Mouse (Mus musculus) neural tube, embryonic 14.5 days (tissue): Measurements from ENCODE around the gene Ak9. TPM values are rescaled to one million over a fixed set of nuclear protein-coding genes. Genes with fewer than 3 reads are reported as not detected.

ENCODE experiments used
- ATAC-seq: fragments of 200-750 bp; cut with Nextera tagmentation; 2 replicates; pipeline ENCODE4 v1.8.0; 2017; ENCODE audit warnings: low read depth, mild to moderate bottlenecking, moderate TSS enrichment, moderate library complexity
- H3K27ac ChIP-seq: fragments of 300-500 bp; sonication (generic); 2 replicates; pipeline ENCODE4 v1.5.1; 2014; ENCODE audit warnings: low read depth, mild to moderate bottlenecking, control low read depth, low read length, moderate library complexity, mixed read lengths
- H3K27me3 ChIP-seq: fragments of 300-500 bp; sonication (generic); 2 replicates; pipeline ENCODE4 v1.6.1; 2014; ENCODE audit warnings: low read length; ENCODE audit not compliant: control insufficient read depth, insufficient read depth
- H3K36me3 ChIP-seq: fragments of 300-500 bp; sonication (generic); 2 replicates; pipeline ENCODE4 v1.6.1; 2014; ENCODE audit warnings: low read length, mixed read lengths; ENCODE audit not compliant: control insufficient read depth, insufficient read depth
- H3K4me1 ChIP-seq: fragments of 300-500 bp; sonication (generic); 2 replicates; pipeline ENCODE4 v1.6.1; 2014; ENCODE audit warnings: low read length; ENCODE audit not compliant: control insufficient read depth, insufficient read depth
- H3K4me2 ChIP-seq: fragments of 300-500 bp; sonication (generic); 2 replicates; pipeline ENCODE4 v1.6.1; 2014; ENCODE audit warnings: mild to moderate bottlenecking, low read depth, low read length, control low read depth
- H3K4me3 ChIP-seq: fragments of 300-500 bp; sonication (generic); 2 replicates; pipeline ENCODE4 v1.5.1; 2014; ENCODE audit warnings: low read depth, low read length, control low read depth, mixed read lengths
- H3K9ac ChIP-seq: fragments of 300-500 bp; sonication (generic); replicated peaks from 2 replicates; pipeline ENCODE4 v1.6.1; 2014; ENCODE audit warnings: low read depth, mild to moderate bottlenecking, control low read depth, low read length, mixed read lengths
- H3K9me3 ChIP-seq: fragments of 300-500 bp; sonication (generic); 2 replicates; pipeline ENCODE4 v1.6.1; 2016; ENCODE audit warnings: low read length; ENCODE audit not compliant: control insufficient read depth
- WGBS: fragments of 180-500 bp; shearing (Covaris S2); extraction: QIAGEN DNeasy Blood & Tissue Kit; methylation state at CpG from one replicate; pipeline ENCODE4 v1.1.7; 2014; 5-methylcytosine and 5-hydroxymethylcytosine counted together
- polyA plus RNA-seq: library from polyadenylated mRNA; unstranded; fragments of >200 nt; fragmentation: Nextera tagmentation; extraction: Ambion mirVana; gene quantifications from 2 replicates; pipeline ENCODE4 v1.2.1, GENCODE M21; 2014

Ak9 gene
- 0.08 and 0.20 TPM in 2 replicates for polyA plus RNA-seq

DNA sequence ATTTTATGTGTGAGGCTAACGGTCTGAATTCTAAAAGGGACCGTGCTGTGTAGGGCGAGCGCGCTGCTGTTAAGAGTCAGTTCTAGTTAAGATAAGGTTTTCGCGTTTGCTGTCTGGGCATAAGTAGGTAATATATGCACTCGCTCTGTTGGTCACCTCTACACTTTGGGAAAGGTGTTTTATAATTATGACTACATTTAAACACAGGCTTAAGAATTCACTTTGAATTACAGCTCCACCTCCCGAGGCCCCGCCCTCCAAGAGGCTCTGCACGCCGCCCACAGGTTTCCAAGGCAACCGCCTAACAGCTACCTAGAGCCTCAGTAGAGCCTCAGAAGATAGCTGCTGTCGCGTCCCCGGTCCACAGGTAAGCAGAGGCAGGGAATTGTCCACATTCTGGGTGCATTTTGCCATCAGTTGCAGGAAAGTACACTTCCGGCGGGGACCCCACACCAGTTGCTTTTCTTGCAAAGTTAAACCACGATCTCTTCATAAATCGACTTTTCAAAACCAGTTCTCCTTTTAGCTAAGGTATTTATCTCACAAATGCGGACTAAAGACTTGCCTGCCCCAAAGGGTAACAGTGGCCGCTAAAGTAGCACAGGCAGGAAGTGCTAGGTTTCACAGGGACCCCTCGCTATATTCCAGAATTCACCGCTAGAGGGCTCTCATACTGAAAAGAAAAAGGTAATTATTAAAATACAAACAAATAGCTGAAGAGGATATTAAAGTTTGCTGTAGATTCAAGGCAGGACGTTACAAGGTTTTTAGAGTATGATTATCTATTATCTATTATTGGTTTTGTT lies at the start of gene Ak9:
Gene Ak9, plus strand, starts transcription at position 342 of the 806 bp plus-strand sequence.
- H3K4me2 ChIP-seq = peak within 1 kb of the TSS; percentile 88
- ATAC-seq = peak; percentile 85
- H3K27ac ChIP-seq = peak within 1 kb of the TSS; percentile 78
- H3K9ac ChIP-seq = peak within 1 kb of the TSS; percentile 86
- peaks cover 4% of the 10 kb centered on the region; the same call in 1 of the 2 replicates for H3K27me3 ChIP-seq
- no peaks in the 10 kb centered on the region for H3K9me3 ChIP-seq
- H3K36me3 ChIP-seq = no peaks in the 10 kb centered on the region
- WGBS = under 1% methylated on average over 25 of the region's 25 CpGs
- peaks cover 8% of the 10 kb centered on the region; the same call in 1 of the 2 replicates for H3K4me1 ChIP-seq
- H3K4me3 ChIP-seq = peak within 1 kb of the TSS; percentile 95

DNA sequence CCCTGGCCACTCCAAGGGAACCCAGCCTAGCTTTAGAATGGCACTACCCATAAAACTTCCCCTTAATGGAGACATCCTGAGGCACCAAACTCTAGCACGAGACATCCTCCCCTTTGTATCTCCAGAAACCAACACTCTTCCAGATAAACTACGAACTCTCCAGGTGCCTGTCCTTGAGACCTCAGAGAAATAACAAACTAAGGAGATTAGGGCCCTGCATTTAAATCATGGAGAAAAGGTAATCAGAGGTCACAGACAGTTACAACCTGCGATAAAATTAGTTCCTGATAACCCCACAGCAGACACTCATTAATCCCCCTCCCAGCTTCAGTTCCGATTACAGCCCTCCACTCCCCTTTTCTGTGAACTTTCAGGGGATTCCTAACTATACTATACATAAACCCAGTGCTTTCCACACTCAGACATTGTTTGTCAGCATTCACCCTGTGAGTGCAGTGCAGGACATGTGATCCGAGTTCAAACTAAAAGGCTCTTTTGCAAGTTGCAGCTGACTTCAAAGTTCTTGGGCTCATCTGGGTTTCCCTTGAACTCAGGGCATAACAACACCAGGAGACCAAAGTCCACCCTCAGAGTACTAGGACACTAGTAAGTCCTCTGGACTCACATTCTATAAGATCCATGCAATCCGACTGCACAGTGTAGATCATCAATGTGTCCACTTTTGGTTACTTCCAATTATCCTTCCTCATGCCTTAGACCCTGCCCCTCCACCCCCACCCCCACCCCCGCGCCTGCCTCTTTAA lies 43.4 kb upstream of the Ak9 start:
- H3K4me2 ChIP-seq = no peak overlapping the region
- no peak overlapping the region for H3K4me3 ChIP-seq
- H3K4me1 ChIP-seq = no peaks in the 10 kb centered on the region
- 39% methylated on average over 8 of the region's 8 CpGs for WGBS
- no peak for ATAC-seq
- H3K36me3 ChIP-seq = no peaks in the 10 kb centered on the region
- no peak overlapping the region for H3K9ac ChIP-seq
- no peaks in the 10 kb centered on the region for H3K27me3 ChIP-seq
- no peaks in the 10 kb centered on the region for H3K9me3 ChIP-seq
- no peak overlapping the region for H3K27ac ChIP-seq

DNA sequence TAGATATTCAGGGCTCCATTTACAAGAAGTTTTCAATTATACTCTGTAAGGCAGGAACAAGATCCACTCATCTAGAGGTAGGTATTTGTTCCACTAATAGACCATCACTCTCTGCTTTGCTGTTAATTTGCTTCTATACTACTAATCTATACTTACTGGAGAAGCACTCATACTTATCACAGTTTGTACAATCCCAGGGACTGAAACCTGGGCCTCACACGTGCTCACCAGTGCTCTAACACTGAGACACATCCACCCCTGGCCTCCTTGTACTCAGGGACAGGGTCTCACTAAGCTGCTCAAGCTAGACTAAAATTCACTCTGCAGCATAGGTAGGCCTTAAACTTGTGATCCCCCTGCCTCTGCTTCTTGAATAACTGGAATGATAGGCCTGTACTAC lies 42.6 kb upstream of the Ak9 start:
- ATAC-seq = no peak
- Histone ChIP-seq H3K27me3 (no peaks in the 10 kb centered on the region), H3K9me3 (no peaks in the 10 kb centered on the region), H3K9ac (no peak overlapping the region), H3K4me3 (no peak overlapping the region), H3K4me1 (no peaks in the 10 kb centered on the region), H3K36me3 (no peaks in the 10 kb centered on the region), H3K27ac (no peak overlapping the region), H3K4me2 (no peak overlapping the region)
- 83% methylated on average over 1 of the region's 1 CpGs for WGBS

- no peak overlapping the region for H3K9ac ChIP-seq
- ATAC-seq = no peak
- no peaks in the 10 kb centered on the region for H3K4me1 ChIP-seq
- no peak overlapping the region for H3K27ac ChIP-seq
- no peaks in the 10 kb centered on the region for H3K9me3 ChIP-seq
- H3K27me3 ChIP-seq = no peaks in the 10 kb centered on the region
- H3K4me2 ChIP-seq = no peak overlapping the region
- H3K36me3 ChIP-seq = no peaks in the 10 kb centered on the region
- no peak overlapping the region for H3K4me3 ChIP-seq
Observed at GRCm38 (mm10) chr10:41261889-41262288, 41.9 kb upstream of the Ak9 start.

DNA sequence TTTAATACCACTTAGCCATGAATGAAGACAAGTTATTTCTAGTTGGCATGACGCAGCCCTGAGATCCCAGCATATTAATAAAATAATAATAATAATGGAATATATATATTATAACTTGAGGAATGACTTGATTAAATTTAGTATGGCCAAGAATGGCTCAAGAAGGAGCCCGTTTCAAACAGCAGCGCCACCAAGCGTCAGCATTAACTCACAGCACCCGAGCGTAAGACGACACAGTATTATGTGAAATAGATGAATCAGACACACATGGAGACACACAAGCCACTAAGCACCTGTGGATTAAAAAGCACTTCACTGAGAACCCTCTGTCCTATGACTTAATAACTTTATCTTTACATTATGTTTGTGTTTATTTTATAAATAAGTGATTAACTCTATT lies 31.9 kb upstream of the Ak9 start:
- peaks cover 3% of the 10 kb centered on the region; the same call in 1 of the 2 replicates for H3K4me1 ChIP-seq
- no peaks in the 10 kb centered on the region for H3K36me3 ChIP-seq
- no peaks in the 10 kb centered on the region for H3K9me3 ChIP-seq
- no peak overlapping the region for H3K27ac ChIP-seq
- WGBS = 50% methylated on average over 7 of the region's 7 CpGs
- no peak for ATAC-seq
- no peak overlapping the region for H3K4me3 ChIP-seq
- H3K4me2 ChIP-seq = no peak overlapping the region
- no peak overlapping the region for H3K9ac ChIP-seq
- no peaks in the 10 kb centered on the region for H3K27me3 ChIP-seq

GRCm38 (mm10) chr10:41274871-41275270 lies 28.9 kb upstream of the Ak9 start:
- Histone ChIP-seq H3K4me1 (peaks cover 3% of the 10 kb centered on the region; the same call in 1 of the 2 replicates), H3K27me3 (no peaks in the 10 kb centered on the region), H3K4me3 (no peak overlapping the region), H3K4me2 (no peak overlapping the region), H3K9me3 (no peaks in the 10 kb centered on the region), H3K9ac (no peak overlapping the region), H3K36me3 (no peaks in the 10 kb centered on the region), H3K27ac (no peak overlapping the region)
- ATAC-seq = no peak
- WGBS = 80% methylated on average over 1 of the region's 1 CpGs

DNA sequence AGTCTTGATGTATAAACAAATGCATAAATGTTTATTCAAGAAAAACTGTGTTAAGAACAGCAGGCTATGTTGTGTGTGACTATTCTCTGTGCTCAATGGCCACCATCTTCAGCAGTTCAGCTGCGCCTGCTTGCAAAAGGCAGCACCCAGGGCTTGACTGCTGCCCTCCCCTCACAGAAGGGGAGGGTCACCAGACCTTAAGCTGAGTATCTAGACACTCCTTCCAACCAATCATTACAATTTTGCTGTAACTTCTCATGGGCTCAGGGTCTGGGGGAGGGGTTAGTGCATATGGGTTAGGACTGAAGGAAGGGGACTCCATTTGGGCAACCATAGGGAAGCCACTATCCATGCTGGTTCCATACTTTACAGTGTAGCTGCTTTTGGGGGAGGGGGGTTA lies 25.0 kb upstream of the Ak9 start:
- Histone ChIP-seq H3K4me2 (no peak overlapping the region), H3K36me3 (no peaks in the 10 kb centered on the region), H3K9ac (no peak overlapping the region), H3K4me1 (no peaks in the 10 kb centered on the region), H3K9me3 (no peaks in the 10 kb centered on the region), H3K4me3 (no peak overlapping the region), H3K27me3 (no peaks in the 10 kb centered on the region), H3K27ac (no peak overlapping the region)
- ATAC-seq = no peak
- 91% methylated on average over 1 of the region's 1 CpGs for WGBS

DNA sequence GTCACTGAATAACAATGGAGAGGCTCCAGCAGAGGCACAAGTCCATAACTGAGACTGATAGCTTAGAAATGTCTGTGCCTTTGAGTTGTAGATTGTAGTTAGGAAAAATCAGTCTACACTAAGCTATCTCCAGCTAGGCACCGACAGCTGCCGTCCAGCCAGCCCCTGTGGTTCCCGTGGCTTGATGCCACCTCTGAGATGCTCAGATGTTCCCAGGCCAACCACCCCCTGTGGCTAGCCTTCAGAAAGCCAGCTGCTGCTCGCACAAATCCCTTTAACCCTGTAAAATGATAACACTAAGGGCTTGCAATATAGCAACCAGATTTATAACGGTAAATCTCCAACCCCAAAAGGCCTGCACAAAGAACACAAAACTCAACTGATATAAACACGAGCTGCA lies 23.6 kb upstream of the Ak9 start:
- Histone ChIP-seq H3K9ac (no peak overlapping the region), H3K36me3 (no peaks in the 10 kb centered on the region), H3K9me3 (no peaks in the 10 kb centered on the region), H3K4me2 (no peak overlapping the region), H3K4me3 (no peak overlapping the region), H3K27me3 (no peaks in the 10 kb centered on the region), H3K27ac (no peak overlapping the region), H3K4me1 (no peaks in the 10 kb centered on the region)
- 46% methylated on average over 6 of the region's 6 CpGs for WGBS
- ATAC-seq = no peak

DNA sequence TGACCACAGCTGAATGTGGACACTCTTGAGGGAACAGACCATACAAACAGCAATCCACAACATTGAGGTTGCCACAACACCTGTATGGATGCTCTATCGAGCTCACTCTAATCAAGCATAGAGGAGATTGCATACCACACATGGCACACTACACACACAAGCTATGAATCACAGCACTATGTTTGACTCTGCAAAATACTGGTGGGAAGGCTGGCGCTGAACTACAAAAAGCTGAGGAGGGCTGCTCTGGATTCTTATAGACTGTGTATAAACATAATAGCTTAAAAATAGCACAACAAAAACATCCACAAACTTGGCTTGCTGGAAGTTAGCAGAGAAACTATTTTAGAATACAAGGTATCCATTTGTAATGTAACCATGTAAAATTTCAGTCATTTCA lies 23.0 kb upstream of the Ak9 start:
- no peaks in the 10 kb centered on the region for H3K27me3 ChIP-seq
- H3K4me3 ChIP-seq = no peak overlapping the region
- no peaks in the 10 kb centered on the region for H3K9me3 ChIP-seq
- WGBS = 93% methylated on average over 2 of the region's 2 CpGs
- no peak for ATAC-seq
- H3K36me3 ChIP-seq = no peaks in the 10 kb centered on the region
- no peak overlapping the region for H3K4me2 ChIP-seq
- no peak overlapping the region for H3K27ac ChIP-seq
- no peaks in the 10 kb centered on the region for H3K4me1 ChIP-seq
- H3K9ac ChIP-seq = no peak overlapping the region
